Mouse (Mus musculus) heart, postnatal 0 days (tissue): ENCODE measurements around the gene Tsr1. TPM values are rescaled to one million over a fixed set of nuclear protein-coding genes. Genes with fewer than 3 reads are reported as not detected.

Experiments
- ATAC-seq: fragments of 200-750 bp; cut with Nextera tagmentation; 2 replicates; pipeline ENCODE4 v1.8.0; 2017; ENCODE audit warnings: low read depth, moderate number of reproducible peaks, moderate library complexity; ENCODE audit not compliant: insufficient read depth
- DNase-seq: peaks from one replicate; pipeline ENCODE4 v3.0.0-alpha.2; 2016; ENCODE audit warnings: low spot score
- H3K27ac ChIP-seq: fragments of 300-500 bp; sonication (generic); 2 replicates; pipeline ENCODE4 v1.5.1; 2014; ENCODE audit warnings: low read depth, mild to moderate bottlenecking
- H3K27me3 ChIP-seq: fragments of 300-500 bp; sonication (generic); 2 replicates; pipeline ENCODE4 v1.6.1; 2014; ENCODE audit warnings: low read length, mixed read lengths; ENCODE audit not compliant: control insufficient read depth, insufficient read depth
- H3K36me3 ChIP-seq: fragments of 300-500 bp; sonication (generic); replicated peaks from 2 replicates; pipeline ENCODE4 v1.6.1; 2014; ENCODE audit warnings: low read length, mixed read lengths; ENCODE audit not compliant: control insufficient read depth, insufficient read depth
- H3K4me1 ChIP-seq: fragments of 300-500 bp; sonication (generic); 2 replicates; pipeline ENCODE4 v1.6.1; 2014; ENCODE audit warnings: antibody characterized with exemption; ENCODE audit not compliant: control insufficient read depth, insufficient read depth
- H3K4me2 ChIP-seq: fragments of 300-500 bp; sonication (generic); 2 replicates; pipeline ENCODE4 v1.6.1; 2014; ENCODE audit warnings: low read depth, mild to moderate bottlenecking, low read length, moderate library complexity
- H3K4me3 ChIP-seq: fragments of 300-500 bp; sonication (generic); 2 replicates; pipeline ENCODE4 v1.5.1; 2014; ENCODE audit warnings: low read depth, low read length
- H3K9ac ChIP-seq: fragments of 300-500 bp; sonication (generic); replicated peaks from 2 replicates; pipeline ENCODE4 v1.6.1; 2014; ENCODE audit warnings: low read depth, low read length, mixed read lengths
- H3K9me3 ChIP-seq: fragments of 300-500 bp; sonication (generic); replicated peaks from 2 replicates; pipeline ENCODE4 v1.6.1; 2016; ENCODE audit warnings: low read length; ENCODE audit not compliant: control insufficient read depth
- CTCF ChIP-seq: IDR thresholded peaks from 2 replicates; pipeline ENCODE4 v1.5.1; 2016; ENCODE audit warnings: antibody characterized with exemption, control low read depth, low read depth
- EP300 ChIP-seq: IDR thresholded peaks from 2 replicates; pipeline ENCODE4 v1.6.1; 2016; ENCODE audit warnings: antibody characterized with exemption, low read depth
- WGBS: fragments of 180-500 bp; shearing (Covaris S2); extraction: QIAGEN DNeasy Blood & Tissue Kit; methylation state at CpG from one replicate; pipeline ENCODE4 v1.1.7; 2014; 5-methylcytosine and 5-hydroxymethylcytosine counted together
- polyA plus RNA-seq: library from polyadenylated mRNA; unstranded; fragments of >200 nt; fragmentation: Nextera tagmentation; extraction: Ambion mirVana; gene quantifications from 2 replicates; pipeline ENCODE4 v1.2.1, GENCODE M21; 2015
- total RNA-seq: library from RNA; depleted of rRNA; stranded (reverse); fragments of >200 nt; gene quantifications from 2 replicates; pipeline ENCODE4 v1.2.3, GENCODE M21; 2014; ENCODE audit warnings: low replicate concordance

The Tsr1 gene
- total and polyA plus RNA-seq, 2 experiments from 2014 or later = 13.3 to 17.5 TPM

DNA sequence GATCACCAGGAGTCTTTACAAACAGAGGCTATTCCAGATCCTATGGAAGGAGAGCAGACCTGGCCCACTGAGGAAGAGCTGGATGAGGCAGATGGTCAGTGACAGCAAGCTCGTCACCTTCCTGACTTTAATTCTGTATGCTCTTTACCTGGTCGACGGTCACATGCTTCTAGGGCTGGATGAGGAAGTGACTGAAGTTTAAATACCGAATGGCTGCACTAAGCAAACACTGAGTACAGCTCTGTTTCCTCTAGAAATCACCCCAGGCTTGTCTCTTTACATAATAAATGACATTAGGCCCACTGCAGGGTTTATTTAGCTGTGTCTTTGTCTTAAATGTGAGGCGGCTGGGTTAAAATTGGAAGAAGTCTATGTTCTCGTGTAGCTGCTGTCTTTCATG lies 3.7 kb downstream of the Tsr1 start:
- Histone ChIP-seq H3K27me3 (no peaks in the 10 kb centered on the region), H3K36me3 (peaks cover 70% of the 10 kb centered on the region), H3K27ac (no peak overlapping the region), H3K9ac (no peak overlapping the region), H3K4me3 (no peak overlapping the region), H3K9me3 (no peaks in the 10 kb centered on the region), H3K4me2 (no peak overlapping the region), H3K4me1 (peaks cover 7% of the 10 kb centered on the region; the same call in 1 of the 2 replicates)
- TF ChIP-seq CTCF (no peak), EP300 (no peak)
- DNase-seq (no peak), ATAC-seq (no peak)
- WGBS = 82% methylated on average over 6 of the region's 6 CpGs

DNA sequence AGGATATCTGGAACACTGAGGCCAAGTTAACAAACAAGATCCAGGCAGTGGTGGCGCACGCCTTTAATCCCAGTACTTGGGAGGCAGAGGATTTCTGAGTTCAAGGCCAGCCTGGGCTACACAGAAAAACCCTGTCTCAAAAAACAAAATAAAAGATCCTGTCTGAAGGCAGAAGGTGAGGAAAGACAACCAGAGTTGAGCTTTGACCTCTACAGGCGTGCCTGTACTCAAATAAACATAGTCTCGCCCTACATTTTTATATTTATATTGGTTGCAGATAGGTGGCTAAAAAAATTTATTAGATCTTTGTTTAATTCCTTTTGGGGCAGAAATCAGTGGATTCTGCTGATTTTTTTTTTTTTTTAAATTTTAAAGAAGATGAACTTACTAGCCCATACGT lies 4.5 kb downstream of the Tsr1 start:
- DNase-seq (no peak), ATAC-seq (no peak)
- peaks cover 7% of the 10 kb centered on the region; the same call in 1 of the 2 replicates for H3K4me1 ChIP-seq
- no peak overlapping the region for H3K9ac ChIP-seq
- H3K27me3 ChIP-seq = no peaks in the 10 kb centered on the region
- H3K4me2 ChIP-seq = no peak overlapping the region
- no peak overlapping the region for H3K4me3 ChIP-seq
- no peak overlapping the region for H3K27ac ChIP-seq
- peaks cover 79% of the 10 kb centered on the region for H3K36me3 ChIP-seq
- TF ChIP-seq EP300 (no peak), CTCF (no peak)
- H3K9me3 ChIP-seq = no peaks in the 10 kb centered on the region
- 92% methylated on average over 5 of the region's 5 CpGs for WGBS

DNA sequence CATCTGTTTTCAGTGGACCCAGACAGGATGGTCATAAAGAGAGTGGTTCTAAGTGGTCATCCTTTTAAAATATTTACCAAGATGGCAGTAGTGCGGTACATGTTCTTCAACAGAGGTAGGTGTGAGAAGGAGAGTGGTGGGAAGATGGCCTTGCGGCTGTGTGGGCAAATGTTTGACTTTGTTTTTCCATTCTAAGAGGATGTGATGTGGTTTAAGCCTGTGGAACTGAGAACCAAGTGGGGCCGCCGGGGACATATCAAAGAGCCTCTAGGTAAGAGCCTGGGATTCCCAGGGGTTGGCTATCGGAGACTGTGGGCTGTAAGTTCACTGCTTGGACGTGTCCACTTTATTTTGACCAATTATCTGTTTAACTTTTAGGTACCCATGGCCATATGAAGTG lies 10.0 kb downstream of the Tsr1 start:
- ATAC-seq = no peak
- DNase-seq = no peak
- no peaks in the 10 kb centered on the region for H3K4me1 ChIP-seq
- H3K9ac ChIP-seq = no peak overlapping the region
- 93% methylated on average over 6 of the region's 6 CpGs for WGBS
- H3K27ac ChIP-seq = no peak overlapping the region
- TF ChIP-seq EP300 (no peak), CTCF (no peak)
- no peaks in the 10 kb centered on the region for H3K27me3 ChIP-seq
- peaks cover 63% of the 10 kb centered on the region for H3K36me3 ChIP-seq
- no peak overlapping the region for H3K4me3 ChIP-seq
- no peaks in the 10 kb centered on the region for H3K9me3 ChIP-seq
- no peak overlapping the region for H3K4me2 ChIP-seq

DNA sequence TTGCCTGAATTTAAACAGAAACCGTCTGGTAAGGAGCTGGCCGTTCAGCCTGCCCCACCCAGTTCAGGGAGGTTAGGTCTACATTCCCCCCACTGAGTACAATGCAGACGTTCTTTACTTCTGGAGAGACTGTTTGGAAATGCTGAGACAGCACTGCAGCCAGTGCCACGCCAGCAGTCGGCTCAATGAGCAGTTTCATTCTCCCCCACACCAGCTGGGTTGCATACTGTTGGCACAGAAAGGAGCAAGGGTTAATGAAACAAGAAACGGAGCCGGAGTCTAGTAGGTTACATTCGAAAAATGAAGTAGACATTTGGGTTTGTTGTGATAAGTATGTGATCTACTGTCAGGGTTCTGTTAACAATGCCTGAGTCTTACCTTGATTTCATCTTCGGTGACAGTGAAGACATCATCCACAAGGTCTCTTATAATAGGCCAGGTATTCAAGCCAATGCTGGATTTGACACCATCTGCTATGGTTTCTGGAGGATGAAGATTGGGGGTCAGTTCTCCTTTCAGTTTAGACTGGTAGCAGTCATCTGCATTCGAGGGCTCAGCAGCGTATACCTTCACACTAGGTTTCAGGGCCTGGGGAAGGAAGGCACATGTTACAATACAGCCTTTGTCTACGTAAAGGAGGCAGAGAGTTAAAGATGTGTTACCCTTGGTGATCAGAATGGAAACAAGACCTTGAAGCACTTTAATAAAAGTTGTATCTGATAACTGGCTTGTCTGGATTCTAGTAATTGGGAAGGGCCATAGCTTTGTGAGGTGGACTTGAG lies 10.9 kb downstream of the Tsr1 start:
- Histone ChIP-seq H3K4me3 (no peak overlapping the region), H3K4me1 (no peaks in the 10 kb centered on the region), H3K4me2 (no peak overlapping the region), H3K27me3 (no peaks in the 10 kb centered on the region), H3K27ac (no peak overlapping the region), H3K36me3 (peaks cover 54% of the 10 kb centered on the region), H3K9me3 (no peaks in the 10 kb centered on the region), H3K9ac (no peak overlapping the region)
- 83% methylated on average over 12 of the region's 12 CpGs for WGBS
- DNase-seq (no peak), ATAC-seq (no peak)
- TF ChIP-seq EP300 (no peak), CTCF (no peak)

DNA sequence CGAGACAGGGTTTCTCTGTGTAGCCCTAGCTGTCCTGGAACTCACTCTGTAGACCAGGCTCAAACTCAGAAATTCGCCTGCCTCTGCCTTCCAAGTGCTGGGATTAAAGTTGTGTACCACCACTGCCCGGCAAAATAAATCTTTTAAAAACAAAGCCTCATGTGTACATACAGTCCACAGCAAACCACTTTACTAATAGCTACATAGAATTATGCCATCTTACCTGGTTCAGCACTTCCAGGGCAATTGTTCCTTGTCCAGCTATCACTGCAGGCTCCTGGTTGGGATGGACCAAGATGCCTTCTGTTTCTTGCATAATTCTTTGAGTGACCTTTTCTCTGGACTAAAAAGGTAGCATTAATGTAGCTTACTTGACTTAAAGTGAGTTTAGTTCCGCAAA lies 12.1 kb downstream of the Tsr1 start:
- Histone ChIP-seq H3K4me1 (no peaks in the 10 kb centered on the region), H3K27me3 (no peaks in the 10 kb centered on the region), H3K36me3 (peaks cover 43% of the 10 kb centered on the region), H3K9ac (no peak overlapping the region), H3K27ac (no peak overlapping the region), H3K4me3 (no peak overlapping the region), H3K9me3 (no peaks in the 10 kb centered on the region), H3K4me2 (no peak overlapping the region)
- TF ChIP-seq CTCF (no peak), EP300 (no peak)
- DNase-seq = no peak
- no peak for ATAC-seq
- WGBS = 89% methylated on average over 4 of the region's 4 CpGs

DNA sequence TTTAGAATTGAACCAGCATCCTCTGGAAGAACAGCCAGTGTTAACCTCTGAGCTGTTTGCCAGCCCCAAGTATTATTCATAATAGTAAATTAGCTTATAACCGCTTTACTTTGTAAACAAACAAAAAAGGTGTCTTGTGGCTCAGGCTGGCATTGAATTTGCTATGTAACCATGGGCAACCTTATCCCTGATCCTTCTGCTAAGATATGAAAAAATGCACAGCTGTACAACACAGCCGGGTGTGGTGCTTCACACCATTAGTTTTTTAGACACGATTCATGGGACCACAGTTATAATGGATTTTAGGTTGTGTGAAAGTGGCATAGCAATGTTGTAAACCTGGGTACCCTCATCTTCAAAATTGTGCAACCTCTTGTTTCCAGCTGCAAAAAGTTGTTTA lies 14.6 kb downstream of the Tsr1 start:
- DNase-seq = no peak
- 88% methylated on average over 3 of the region's 3 CpGs for WGBS
- Histone ChIP-seq H3K9ac (no peak overlapping the region), H3K4me1 (peaks cover 6% of the 10 kb centered on the region; the same call in 1 of the 2 replicates), H3K4me2 (no peak overlapping the region), H3K27me3 (no peaks in the 10 kb centered on the region), H3K36me3 (peaks cover 20% of the 10 kb centered on the region), H3K4me3 (no peak overlapping the region), H3K27ac (no peak overlapping the region), H3K9me3 (no peaks in the 10 kb centered on the region)
- no peak for ATAC-seq
- TF ChIP-seq EP300 = no peak
- no peak for TF ChIP-seq CTCF
